Mouse (Mus musculus): ENCODE data around the gene Pdcd10.

Pdcd10 gene

DNA sequence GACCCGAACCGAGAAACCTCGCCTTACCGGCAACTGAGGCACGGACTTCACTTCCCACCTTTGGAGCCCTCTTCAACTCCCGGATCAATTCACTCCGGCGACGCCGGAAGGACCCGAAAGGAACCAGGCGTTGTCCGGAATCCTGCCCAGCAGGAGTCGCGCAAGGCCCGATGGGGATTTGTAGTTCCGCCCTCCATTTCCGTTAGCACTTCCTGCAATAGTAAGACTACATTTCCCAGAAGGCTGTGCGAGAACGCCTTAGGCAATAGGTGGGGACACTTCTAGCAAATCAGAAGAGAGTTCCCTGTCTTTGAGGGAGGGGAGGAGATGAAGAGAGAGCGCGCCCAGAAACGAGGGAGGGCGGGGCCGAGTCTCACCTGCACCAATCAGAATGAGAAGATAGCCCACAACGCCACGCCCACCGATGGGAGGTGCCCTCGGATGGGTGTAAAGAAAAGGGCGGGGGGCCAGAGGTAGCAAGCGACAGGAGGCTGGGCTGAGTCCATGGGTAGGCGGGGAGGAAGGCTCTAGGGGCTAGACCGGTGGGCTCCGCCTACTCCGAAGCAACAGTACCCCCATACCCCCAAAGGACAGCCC, at the start of gene Pdcd10:
Gene Pdcd10 (minus strand): TSS at position 162 of the 597 bp plus-strand sequence.
- in situ Hi-C loops (cut with MboI, MseI) = no loop called here

DNA sequence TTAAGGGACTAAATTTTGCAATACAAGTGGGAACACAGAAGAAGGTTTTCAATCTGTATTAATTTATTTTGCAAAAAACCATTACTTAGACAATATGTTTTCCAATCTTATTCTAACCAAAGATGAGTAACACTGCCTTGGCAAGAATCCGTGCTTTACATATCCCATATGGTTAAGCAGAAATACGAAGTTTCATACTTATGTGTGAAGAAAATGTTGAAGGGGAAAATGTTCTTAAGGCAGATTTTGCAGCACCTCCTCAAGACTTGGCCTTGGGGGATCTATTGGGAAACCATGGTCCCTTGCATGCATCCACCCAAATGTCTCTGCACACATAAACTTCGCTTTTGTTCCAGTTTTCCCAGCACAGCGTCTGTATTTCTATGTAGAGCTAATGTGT, 28.2 kb upstream of the Pdcd10 start:
- in situ Hi-C loops (cut with MboI, MseI) = no loop called here

DNA sequence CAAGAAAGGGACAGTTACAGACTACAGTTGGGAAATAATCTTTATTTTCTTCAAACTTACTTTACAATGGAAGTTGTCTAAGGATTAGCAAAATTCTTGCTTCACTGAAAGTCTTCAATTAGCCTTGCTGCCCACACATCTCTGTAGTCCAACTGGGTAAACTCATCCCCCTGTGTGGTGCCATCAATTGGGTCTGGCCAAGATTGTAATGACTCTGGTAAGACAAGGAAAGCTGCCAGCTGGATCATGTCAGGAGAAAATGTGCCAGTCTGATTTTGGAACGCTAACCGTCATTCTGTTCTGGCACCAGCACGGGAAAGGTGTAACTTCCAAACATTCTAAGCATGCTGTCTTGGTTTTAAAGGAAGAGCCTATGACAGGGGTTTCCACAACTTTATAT, 26.6 kb upstream of the Pdcd10 start:
- in situ Hi-C loops (cut with MboI, MseI) = no loop called here

DNA sequence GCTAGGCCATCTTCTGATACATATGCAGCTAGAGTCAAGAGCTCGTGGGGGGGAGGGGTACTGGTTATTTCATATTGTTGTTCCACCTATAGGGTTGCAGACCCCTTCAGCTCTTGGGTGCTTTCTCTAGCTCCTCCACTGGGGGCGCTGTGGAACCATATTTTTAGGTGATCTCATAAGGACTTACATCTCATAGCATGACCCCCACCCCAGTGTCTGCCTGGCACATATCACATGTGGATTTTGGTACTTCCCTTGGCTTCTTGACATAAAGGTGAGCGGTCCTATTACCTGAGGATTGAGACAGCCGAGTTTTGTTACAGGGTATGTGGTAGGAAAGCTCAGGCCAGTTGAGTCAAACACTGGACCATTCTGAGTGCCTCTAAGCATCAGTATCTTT, 22.7 kb upstream of the Pdcd10 start:
- in situ Hi-C loops (cut with MboI, MseI) = no loop called here

DNA sequence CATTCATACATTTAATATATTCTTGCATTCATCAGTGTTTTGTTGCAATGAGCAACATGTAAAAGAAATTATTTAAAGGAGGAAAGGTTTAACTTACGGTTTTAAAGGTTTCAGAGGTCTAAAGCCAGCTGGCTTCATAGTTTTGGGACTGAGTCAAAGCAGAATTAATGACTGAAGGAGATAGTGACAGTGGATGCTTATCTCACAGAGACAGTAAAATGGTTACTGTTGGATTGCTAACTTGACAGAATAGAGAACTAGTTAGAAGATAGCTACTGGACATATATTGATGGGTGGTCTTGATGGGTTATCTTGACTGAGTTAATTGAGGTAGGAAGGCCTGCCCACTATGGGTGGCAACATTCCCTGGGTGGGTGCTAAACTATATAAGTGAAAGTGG, 18.9 kb upstream of the Pdcd10 start:
- in situ Hi-C loops (cut with MboI, MseI) = no loop called here

DNA sequence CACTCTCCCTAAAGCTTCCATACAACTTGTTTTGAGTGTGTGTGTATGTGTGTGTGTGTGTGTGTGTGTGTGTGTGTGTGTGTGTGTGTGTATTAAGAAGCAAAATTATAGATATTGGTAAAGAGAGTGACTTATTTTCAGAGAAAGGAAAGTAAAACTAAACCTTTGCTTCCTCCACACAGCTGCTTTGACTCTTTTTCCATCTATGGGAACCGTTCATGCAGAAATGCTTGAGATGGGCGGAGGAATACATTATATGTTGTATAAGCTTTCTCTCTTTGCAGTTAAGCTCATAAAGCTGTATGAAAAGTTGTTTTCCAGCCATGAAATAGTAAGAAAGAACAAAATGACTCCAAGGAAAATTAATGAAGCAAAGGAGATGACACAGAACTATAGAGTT, 17.4 kb upstream of the Pdcd10 start:
- in situ Hi-C loops (cut with MboI, MseI) = no loop called here

DNA sequence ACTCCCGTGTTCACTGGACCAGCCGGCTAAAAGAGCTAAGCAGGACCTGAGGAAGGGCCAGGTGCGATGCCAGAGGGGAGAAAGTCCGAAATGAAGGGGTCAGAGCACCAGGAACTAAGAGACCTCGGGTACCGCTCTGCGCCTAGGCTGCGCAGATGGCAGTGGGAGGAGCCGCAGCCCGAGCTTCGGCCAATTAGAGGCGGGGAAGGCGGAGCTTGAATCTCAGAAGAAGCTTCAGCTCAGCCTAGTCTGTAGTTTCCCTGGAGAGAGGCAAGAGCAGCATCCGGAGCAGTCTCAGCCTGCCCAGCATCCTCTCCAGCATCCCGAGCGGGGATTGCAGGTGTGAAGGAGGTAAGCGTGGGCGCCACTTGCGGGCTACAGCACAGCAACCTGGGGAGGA, 636 bp upstream of the Pdcd10 start, which contains the start of gene Serpini1:
Gene Serpini1 (plus strand): TSS at position 256 of the 400 bp plus-strand sequence.
- in situ Hi-C loops (cut with MboI, MseI) = no loop called here

DNA sequence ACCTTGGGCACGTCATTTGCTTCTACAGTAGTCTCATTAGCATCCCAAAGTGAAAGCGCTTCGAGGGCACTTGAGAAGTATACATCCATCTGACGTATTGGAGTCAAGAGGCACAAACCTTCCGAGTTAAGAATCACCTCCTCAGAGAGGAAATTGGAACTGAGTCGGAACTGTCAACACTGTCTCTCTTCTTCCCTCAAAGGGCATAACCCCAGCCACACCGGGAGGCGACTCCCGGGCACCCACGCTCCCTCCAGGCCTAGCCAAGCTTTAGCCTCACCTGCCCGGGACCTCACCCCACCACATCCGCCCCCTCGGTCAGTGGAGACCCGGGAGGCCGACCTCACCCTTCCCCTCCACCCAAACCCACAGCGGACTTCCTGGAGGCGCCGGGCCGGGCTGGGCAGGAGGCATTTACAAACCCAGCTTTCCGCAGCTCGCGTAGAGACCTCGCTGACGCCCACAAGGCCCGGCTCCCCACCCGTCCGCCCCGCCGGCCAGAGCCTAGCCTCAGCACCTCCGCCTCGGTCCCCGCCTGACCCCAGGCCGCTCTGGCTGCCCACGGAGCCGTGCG, 448 bp downstream of the Pdcd10 start:
- in situ Hi-C loops (cut with MboI, MseI) = no loop called here

DNA sequence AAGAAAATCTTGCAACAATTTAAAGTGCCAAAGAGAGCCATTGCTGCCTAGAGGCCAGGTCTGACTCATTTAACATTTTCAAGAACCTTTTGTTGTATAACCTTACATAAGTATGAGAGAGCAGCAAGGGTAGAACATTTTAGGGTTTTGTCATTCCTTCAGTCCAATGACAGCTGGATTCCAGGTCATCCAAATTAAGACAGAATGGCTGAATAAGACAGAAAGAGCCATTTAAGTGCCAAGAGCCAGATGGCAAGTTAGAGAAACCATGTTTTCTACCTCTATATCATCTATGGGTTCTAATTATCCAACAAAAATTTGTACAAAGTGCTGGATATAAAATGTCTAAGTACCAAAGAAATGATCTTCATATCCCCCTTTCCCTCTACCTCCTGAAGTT, 5.4 kb downstream of the Pdcd10 start:
- in situ Hi-C loops (cut with MboI, MseI) = no loop called here

DNA sequence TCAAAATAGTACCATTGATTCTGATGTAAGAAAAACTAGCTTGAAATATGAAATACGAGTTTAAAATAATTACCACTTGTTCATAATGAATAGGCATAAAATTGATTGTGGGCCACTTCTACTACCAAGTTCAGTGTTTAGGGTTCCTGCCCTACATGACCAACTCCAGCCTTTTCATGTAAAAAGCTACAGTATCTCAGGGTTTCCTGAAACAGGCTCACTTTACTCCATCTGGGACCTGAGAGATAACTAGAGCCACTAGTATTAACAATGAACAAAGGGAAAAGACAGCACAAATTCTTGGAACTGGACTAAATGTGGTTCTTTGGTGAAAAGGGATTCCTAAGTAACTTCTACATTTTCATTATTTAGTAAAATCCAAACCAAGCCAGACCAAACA, 12.4 kb downstream of the Pdcd10 start:
- in situ Hi-C loops (cut with MboI, MseI) = no loop called here

DNA sequence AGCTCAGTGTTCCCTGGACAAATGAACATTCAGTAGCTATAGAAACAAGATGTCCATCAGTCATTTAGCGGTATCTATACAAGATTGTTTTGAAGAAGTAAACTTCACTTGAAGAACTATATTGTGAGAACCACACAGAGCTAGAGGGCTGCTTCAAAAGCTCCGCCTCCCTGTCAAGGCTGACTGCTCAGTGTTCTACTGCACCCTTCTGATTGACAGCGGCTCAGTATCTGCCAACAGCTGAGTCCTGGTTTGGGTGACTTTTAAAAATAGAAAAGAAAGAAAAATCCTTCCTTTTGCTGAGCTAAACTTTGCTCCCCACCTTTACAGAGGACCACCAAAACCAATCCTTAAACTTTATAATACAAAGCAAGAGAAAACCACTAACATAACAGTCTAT, 13.8 kb downstream of the Pdcd10 start:
- in situ Hi-C loops (cut with MboI, MseI) = no loop called here

DNA sequence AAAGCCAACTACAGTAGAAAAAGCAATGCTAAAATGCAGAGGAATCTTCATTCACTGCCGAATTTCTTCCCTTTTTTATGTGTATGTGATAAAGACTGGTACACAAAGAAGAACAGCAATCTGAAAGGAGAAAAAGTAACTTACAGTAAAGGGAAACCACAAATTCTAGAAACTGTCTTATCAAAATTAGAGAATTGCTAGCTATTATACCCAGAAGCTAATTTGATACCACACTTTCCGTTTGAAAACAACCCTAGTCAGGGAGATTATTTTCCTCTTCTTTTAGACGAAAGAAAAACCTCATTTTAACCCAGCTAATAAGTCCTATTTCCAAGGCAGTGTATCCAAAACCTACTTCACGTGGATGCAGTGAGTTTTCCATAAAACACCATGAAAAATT, 15.4 kb downstream of the Pdcd10 start:
- in situ Hi-C loops (cut with MboI, MseI) = no loop called here

DNA sequence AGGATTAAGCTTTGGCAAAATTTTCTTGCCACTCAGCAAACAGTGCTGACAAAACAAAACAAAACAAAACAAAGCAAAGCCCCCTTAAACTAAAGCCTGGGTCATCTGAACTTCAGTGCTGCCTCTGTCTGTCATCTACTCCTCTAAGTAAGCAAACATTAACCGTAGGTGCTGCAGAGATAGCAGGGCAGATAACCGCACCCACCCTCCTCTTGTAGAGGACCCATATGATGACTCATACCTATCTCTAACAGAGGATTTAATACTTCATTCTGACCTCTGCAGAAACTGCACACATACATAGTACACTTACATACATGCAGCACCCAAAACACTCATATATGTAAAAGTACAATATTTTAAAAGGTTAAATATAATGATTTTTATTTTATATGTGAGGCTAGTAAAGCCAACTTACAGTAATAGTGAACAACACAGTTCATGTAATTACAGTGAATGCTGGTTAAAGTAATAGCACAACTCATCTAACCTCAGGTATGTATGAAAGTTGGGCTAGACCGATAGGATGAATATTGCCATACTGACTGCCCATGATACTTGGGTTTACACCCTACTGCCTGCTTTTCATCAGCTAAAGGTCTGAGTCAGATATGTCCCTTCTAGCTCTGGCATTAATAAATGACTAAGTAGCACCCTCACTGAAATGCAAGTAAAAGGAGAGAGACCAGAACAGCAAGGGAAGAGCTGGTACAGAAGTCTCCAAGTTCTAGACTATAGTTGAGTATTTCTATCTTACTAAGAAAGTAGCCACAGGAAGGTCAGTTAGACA, 22.4 kb downstream of the Pdcd10 start:
- in situ Hi-C loops (cut with MboI, MseI) = no loop called here

DNA sequence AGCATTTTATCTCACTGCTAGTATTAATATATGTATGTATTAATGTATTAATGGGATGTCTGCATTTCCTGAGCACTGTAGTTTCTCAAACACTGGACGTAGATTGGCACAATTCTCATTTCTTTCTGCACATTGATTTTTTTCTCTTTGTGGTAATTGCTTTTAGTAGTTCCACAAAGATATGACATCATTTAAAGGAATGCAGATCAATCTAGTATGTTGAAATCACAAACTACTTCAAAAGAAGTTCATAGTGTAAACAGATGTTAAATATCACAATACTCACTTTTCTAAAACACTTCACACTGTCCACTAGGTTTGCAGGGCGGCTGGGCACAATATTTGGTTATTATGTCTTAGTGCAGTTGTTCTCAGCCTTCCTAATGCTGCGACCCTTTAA, 25.6 kb downstream of the Pdcd10 start:
- in situ Hi-C loops (cut with MboI, MseI) = no loop called here

DNA sequence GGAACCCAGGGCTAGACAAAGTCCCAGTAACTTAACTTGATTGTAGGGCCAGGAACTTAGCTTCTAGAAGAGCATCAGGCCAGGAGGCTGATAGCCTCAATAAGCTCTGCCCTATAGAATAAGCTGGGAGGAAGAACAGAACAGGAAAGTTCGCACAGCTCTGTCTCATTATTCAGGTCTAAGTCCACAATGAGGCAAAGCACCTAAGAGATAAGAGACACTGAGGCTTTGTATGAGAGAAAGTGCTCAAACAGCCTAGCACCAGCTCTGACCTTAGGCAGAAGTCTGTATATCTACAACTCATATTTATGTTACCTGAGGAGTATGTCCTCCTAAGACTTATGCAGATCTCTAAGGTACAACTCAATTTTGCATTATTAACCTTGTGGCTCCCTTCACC, 34.1 kb downstream of the Pdcd10 start:
- in situ Hi-C loops (cut with MboI, MseI) = loop anchor here in 1 of 2 experiments (25.0 kb wide), 1 partner anchor 310 kb away; no protein-coding TSS in a partner anchor

DNA sequence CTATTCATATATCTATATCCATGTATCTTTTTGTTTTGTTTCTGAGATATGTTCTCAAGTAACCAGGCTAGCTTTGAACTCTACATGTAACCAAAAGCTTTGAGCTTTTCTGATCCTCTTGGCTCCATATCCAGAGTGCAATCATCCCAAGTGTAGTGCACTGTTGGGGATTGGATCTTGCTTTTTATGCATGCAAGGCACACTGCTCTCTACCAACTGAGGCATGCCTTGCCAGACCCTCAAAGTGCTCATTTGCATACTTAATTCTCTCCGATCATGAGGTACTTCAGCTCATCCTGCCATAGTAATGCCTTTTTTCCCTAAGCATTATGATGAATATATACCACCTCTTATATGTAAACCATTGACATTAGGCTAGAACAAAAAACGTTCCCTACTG, 35.3 kb downstream of the Pdcd10 start:
- in situ Hi-C loops (cut with MboI, MseI) = loop anchor here in 1 of 2 experiments (25.0 kb wide), 1 partner anchor 309 kb away; no protein-coding TSS in a partner anchor

DNA sequence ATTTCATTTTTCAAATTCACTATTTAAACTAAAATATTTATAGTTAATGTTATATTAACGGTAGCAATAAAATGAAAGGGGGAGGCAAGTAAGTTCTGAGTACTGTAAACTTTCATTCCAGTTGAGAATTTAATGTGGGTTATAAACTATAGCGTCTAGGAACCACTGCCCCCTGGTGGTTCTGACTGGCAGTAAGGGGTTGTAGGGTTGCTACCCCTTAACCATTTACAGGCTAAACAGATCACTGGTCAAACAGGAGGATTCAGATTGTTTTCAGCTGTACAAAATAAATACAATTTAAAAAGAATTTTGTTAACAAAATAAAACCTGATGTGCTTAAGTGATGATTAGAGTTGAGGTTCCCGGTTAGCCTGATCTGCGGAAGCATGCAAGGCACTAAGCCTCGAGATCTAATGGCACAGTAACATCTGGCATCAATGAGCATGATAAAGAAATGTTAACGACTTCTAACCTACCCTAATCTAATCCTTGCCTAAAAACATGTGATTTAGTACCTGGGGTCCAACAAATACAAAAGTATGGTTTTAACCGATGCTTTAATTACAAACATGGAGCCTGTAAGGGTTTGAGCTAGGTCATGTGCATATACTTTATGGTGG, 38.9 kb downstream of the Pdcd10 start:
- in situ Hi-C loops (cut with MboI, MseI) = loop anchor here in 1 of 2 experiments (25.0 kb wide), 1 partner anchor 305 kb away; no protein-coding TSS in a partner anchor

DNA sequence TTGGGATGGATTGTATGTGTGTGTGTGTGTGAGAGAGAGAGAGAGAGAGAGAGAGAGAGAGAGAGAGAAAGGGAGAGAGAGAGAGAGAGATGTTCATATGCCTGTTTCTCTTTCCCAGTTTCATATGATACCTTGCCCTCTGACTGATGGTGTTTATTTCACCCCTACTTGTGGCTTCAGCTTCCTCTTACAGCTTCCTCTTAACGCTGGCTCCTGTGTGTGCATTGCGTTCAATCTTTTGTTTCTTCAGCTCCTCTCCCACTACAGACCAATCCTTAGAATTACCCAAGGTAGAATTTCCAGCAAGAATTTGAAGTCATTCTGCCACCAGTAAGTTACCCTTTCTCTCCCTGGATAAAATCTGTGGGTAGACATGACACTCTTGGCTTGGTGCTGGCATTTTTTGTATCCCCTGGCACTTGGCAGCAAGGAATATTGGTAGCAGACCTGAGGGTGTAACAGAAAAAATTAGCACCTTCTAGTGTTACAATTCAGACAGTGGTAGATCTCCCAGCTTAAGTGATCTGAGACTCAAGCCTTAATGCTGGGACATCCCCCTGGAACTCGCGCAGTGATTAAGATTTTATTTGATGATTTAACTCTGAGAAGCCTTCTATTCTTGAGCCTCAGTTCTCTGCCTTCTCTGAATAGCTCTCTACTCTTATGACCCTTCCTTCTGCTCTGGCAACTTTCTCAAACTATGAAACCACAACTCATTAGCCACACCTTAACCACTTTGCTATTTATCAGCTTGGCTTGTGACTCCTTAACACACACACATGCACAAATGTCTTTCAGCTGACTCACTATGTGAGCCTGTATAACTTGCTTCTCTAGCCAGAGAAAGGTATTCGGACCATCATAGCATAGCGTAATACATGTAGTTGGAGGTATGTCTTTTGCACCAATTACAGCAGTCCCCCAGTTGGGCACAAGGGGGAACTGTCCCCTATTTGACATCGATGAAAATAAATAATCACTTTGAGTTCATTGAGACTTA, 57.4 kb downstream of the Pdcd10 start:
- in situ Hi-C loops (cut with MboI, MseI) = no loop called here

DNA sequence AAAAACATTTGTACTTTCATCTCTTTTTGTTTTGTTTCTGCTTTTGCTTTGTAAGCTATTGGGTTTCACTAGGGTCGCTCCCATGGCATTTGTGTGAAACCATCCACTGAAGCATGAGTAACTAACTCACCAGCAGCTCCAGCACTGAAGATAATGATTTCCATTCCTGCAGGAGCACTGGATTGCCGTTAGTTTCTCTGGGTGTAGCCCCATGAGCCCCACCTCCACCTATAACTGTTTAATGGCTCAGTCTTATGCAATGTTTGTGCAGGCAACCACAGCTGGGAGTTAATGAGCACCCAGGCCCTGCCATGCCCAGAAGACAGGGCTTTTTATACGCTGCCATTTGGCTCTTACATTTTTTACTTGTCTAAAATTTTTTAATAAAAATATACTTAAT, 63.7 kb downstream of the Pdcd10 start:
- in situ Hi-C loops (cut with MboI, MseI) = no loop called here

DNA sequence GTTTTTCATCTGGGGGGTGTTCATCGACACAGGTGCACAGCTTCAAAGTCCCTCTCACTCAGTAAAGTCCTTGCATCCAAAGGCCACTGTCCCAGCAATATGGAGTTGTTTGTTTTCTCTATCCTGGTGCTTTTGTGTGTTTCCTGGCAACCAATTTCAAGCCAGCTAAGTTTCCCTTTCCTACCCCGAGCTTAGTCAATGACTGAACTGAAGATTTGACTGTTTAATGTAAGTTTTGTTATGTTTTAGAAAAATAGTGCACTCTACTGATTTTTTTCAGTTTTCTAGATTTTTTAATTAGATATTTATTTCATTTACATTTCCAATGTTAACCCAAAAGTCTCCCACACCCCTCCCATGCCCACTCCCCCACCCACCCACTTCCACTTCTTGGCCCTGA, 74.6 kb downstream of the Pdcd10 start, which contains the start of gene Wdr49:
Gene Wdr49 (minus strand): TSS at position 101 of the 400 bp plus-strand sequence.
- in situ Hi-C loops (cut with MboI, MseI) = no loop called here

DNA sequence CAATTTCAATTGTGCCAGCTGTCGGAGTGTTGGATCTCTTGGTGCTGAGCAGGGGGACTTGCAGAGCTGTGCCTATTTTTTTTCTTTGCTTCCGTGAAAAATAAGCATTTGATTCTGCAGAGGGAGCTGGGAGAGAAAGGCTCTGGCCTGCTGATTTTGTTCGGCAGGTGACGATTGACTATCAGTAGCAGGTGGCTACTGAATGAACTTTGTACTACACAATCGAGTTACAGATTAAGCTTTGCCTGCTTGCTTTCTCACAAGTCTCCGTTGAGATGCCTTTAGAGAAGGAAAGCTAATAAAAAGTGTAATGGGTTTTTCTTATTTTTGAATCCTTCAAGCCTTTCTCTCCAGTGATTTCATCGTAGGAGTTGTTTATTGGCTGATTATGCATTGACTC, 81.5 kb downstream of the Pdcd10 start:
- in situ Hi-C loops (cut with MboI, MseI) = no loop called here

All from T-helper 17 cell (primary cell).